Mouse (Mus musculus) megakaryocyte, embryonic 14.5 days (primary cell): Measurements from ENCODE around the gene Rcan2. TPM values are rescaled to one million over a fixed set of nuclear protein-coding genes. Genes with fewer than 3 reads are reported as not detected.

Experiments used
- H3K27me3 ChIP-seq: replicated peaks from 2 replicates; pipeline ENCODE3; 2012; ENCODE audit warnings: inconsistent platforms
- H3K36me3 ChIP-seq: replicated peaks from 2 replicates; pipeline ENCODE3; 2012; ENCODE audit warnings: low read length, inconsistent platforms, mixed read lengths
- H3K4me1 ChIP-seq: 2 replicates; pipeline ENCODE4 v1.6.1; 2012; ENCODE audit warnings: inconsistent platforms
- H3K4me3 ChIP-seq: replicated peaks from 2 replicates; pipeline ENCODE3; 2012; ENCODE audit warnings: moderate library complexity, mild to moderate bottlenecking, inconsistent platforms
- H3K9me3 ChIP-seq: 2 replicates; pipeline ENCODE4 v1.6.1; 2012; ENCODE audit warnings: inconsistent platforms
- FLI1 ChIP-seq: IDR thresholded peaks from 2 replicates; pipeline ENCODE4 v1.6.1; 2012; ENCODE audit warnings: low read length, inconsistent platforms, mixed read lengths
- GATA1 ChIP-seq: IDR thresholded peaks from 3 replicates; pipeline ENCODE4 v1.6.1; 2012; ENCODE audit warnings: mixed read lengths, low read length, inconsistent platforms, borderline replicate concordance
- polyA plus RNA-seq: library from polyadenylated mRNA; stranded (reverse); fragments of >175 nt; gene quantifications from 2 replicates; pipeline ENCODE4 v1.2.3, GENCODE M21; 2012; ENCODE audit warnings: low replicate concordance; ENCODE audit not compliant: insufficient read depth

The Rcan2 gene
- polyA plus RNA-seq, 1 experiment: 0.10 TPM

DNA sequence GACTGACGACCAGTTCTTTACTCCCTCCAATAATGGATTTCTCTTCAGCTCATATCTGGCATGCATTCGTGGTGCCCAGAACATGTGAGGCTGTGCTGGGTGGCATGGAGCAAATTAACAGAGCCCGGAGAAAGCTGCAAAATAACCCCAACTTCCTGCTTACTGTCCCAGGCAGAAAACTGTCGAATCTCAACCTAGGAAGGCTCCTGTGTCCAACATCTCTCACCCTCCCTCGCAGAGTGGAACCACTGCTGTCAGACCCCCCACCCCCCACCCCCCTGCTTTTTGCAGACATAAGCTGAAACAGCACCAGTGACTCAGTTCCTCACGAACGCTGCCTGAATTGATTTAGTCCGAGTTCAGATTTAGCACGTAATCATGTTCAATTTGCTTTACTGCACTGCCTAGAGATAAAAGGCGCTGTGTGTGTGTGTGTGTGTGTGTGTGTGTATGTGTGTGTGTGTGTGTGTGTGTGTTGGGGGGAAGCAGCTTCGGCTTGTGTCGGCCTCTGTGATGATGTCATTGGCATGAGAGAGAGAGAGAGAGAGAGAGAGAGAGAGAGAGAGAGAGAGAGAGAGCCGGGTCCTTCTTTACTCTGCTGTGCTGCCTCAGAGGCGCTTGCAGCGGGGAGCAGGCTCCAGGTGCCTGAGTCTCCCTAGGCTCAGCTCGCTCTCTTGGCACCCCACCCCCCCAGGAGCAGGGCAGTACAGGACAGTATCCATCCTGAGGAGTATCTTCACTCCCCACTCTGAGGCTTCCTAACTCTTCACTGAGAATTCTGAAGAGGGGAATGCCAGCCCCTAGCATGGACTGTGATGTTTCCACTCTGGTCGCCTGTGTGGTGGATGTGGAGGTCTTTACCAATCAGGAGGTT is 151.7 kb downstream of the Rcan2 start:
- TF ChIP-seq FLI1: no peak
- TF ChIP-seq GATA1: no peak
- no peaks in the 10 kb centered on the region for H3K9me3 ChIP-seq

DNA sequence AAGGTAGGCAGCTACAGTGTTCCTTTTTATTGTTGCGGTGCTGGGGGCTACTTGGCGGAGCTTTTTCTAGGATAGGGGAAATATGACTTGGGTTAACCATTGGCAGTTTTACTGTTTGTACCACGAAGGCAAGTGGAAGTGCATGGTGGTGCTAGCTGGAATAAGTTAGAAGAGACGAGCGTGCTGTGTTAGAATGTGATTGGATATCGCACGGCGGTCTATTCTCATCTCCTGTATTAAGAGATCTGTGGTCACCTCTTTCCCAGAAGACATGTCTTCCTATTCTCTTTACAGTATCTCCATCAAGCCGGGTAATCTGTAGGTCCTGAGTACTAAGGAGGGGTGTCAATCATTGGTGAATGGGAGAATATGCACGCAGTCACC is 152.4 kb downstream of the Rcan2 start:
- H3K9me3 ChIP-seq: no peaks in the 10 kb centered on the region

More for the DNA sequence above, 151.7 kb downstream of the Rcan2 start:
- H3K4me1 ChIP-seq: no peaks in the 10 kb centered on the region
- H3K27me3 ChIP-seq: peaks cover 4% of the 10 kb centered on the region
- H3K36me3 ChIP-seq: no peaks in the 10 kb centered on the region
- H3K4me3 ChIP-seq: no peak overlapping the region

DNA sequence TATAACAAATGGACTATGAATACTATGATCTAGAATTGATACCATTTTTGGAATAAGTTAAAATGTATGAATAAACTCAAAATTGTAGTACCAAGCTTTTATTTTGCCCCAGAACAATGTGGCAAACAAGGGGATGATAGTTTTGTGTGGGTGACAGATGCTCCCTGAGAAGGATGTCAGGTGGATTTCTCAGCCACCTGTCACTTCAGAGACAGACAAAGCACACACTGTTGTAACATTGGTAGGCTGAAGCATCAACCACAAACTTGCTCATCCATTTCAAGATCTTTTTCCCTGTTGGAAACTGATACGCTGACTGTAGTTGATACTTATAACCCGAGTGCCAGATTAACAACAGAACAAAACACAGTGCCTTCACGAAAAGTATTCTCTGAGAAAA is 158.6 kb downstream of the Rcan2 start:
- H3K36me3 ChIP-seq: no peaks in the 10 kb centered on the region
- H3K4me1 ChIP-seq: no peaks in the 10 kb centered on the region
- H3K27me3 ChIP-seq: no peaks in the 10 kb centered on the region
- H3K4me3 ChIP-seq: no peak overlapping the region
- TF ChIP-seq GATA1 (no peak), FLI1 (no peak)
- no peaks in the 10 kb centered on the region for H3K9me3 ChIP-seq

More for the DNA sequence above, 152.4 kb downstream of the Rcan2 start:
- Histone ChIP-seq H3K36me3 (no peaks in the 10 kb centered on the region), H3K4me1 (no peaks in the 10 kb centered on the region), H3K27me3 (peaks cover 4% of the 10 kb centered on the region), H3K4me3 (no peak overlapping the region)
- TF ChIP-seq FLI1 (no peak), GATA1 (no peak)

- Histone ChIP-seq H3K4me3 (no peak overlapping the region), H3K9me3 (no peaks in the 10 kb centered on the region), H3K36me3 (no peaks in the 10 kb centered on the region), H3K27me3 (peaks cover 1% of the 10 kb centered on the region), H3K4me1 (no peaks in the 10 kb centered on the region)
- TF ChIP-seq GATA1 (no peak), FLI1 (no peak)
Observed at GRCm38 (mm10) chr17:43969943-43970342, 168.8 kb downstream of the Rcan2 start.

DNA sequence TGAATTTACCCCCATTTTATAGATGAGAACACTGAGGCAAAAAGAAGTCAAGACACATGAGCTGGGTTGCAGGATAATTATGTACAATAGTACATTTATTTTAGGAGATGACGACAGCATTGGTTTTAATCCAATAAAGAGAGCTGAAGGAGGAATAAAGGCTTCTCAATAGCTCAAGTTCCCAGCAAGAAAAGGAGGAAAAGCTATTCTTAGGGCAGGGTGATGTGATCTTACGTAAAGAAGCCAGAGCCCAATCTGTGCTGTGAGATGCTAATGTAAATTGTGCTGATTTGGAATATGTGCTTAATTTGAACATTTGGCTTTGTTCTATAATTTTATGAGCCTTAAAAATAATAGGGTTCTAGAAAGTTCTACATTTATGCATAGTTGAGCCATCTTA is 176.4 kb downstream of the Rcan2 start:
- no peaks in the 10 kb centered on the region for H3K9me3 ChIP-seq
- H3K4me1 ChIP-seq: no peaks in the 10 kb centered on the region
- TF ChIP-seq FLI1 (no peak), GATA1 (no peak)
- no peak overlapping the region for H3K4me3 ChIP-seq
- H3K27me3 ChIP-seq: peaks cover 1% of the 10 kb centered on the region
- H3K36me3 ChIP-seq: no peaks in the 10 kb centered on the region

- TF ChIP-seq FLI1 (no peak), GATA1 (no peak)
- H3K27me3 ChIP-seq: no peaks in the 10 kb centered on the region
- H3K36me3 ChIP-seq: no peaks in the 10 kb centered on the region
- no peaks in the 10 kb centered on the region for H3K9me3 ChIP-seq
- H3K4me3 ChIP-seq: no peak overlapping the region
- no peaks in the 10 kb centered on the region for H3K4me1 ChIP-seq
Observed at GRCm38 (mm10) chr17:43979925-43980324, 178.8 kb downstream of the Rcan2 start.

DNA sequence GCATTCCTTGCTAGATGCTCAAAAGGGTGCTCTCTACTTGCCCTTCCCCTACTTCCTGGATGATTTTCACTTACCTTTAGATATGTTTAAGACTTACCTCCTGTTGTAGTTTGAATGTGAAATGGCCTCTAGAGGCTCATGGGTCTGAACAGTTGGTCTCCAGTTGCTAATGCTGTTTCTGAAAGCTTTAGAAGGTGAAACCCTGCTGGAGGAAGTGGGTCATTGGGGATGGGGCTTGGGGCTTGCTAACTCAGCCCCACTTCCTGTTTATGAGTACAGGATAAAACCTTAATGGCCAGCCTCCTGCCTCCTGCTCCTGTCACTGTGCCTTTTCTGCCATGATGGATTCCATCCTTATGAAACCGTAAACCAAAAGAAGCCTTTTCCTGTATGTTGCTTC is 181.4 kb downstream of the Rcan2 start:
- TF ChIP-seq FLI1 (no peak), GATA1 (no peak)

GRCm38 (mm10) chr17:43989334-43989945 is 188.3 kb downstream of the Rcan2 start:
- TF ChIP-seq FLI1 (no peak), GATA1 (no peak)
- H3K36me3 ChIP-seq: no peaks in the 10 kb centered on the region
- peaks cover 13% of the 10 kb centered on the region for H3K9me3 ChIP-seq

More for the DNA sequence above, 181.4 kb downstream of the Rcan2 start:
- Histone ChIP-seq H3K4me3 (no peak overlapping the region), H3K4me1 (no peaks in the 10 kb centered on the region), H3K27me3 (no peaks in the 10 kb centered on the region), H3K36me3 (no peaks in the 10 kb centered on the region), H3K9me3 (no peaks in the 10 kb centered on the region)

GRCm38 (mm10) chr17:43990957-43991383 is 189.8 kb downstream of the Rcan2 start:
- Histone ChIP-seq H3K4me1 (no peaks in the 10 kb centered on the region), H3K4me3 (no peak overlapping the region)
- TF ChIP-seq GATA1 (no peak), FLI1 (no peak)

More at GRCm38 (mm10) chr17:43989334-43989945, 188.3 kb downstream of the Rcan2 start:
- H3K27me3 ChIP-seq: no peaks in the 10 kb centered on the region
- H3K4me3 ChIP-seq: no peak overlapping the region
- H3K4me1 ChIP-seq: no peaks in the 10 kb centered on the region

DNA sequence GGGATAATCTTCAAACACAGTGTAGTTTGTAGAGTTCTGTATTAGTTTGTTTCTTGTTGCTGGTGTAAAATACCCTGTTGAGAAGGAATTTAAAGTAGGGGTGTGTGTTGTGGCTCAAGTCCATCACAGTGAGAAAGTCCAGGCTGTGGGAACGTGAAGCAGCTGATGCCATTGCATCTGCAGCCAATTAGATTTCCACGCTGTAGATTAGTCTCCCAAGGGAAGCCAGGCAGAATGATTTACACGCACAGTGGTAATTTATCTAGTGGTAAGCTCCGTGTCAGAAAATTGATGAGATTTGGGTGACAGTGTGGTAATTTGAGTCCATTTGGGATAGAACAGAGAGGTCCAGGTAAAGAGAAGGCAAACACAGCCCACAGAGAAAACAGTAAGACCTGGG is 192.9 kb downstream of the Rcan2 start:
- no peak overlapping the region for H3K4me3 ChIP-seq
- peaks cover 12% of the 10 kb centered on the region; the same call in 1 of the 2 replicates for H3K9me3 ChIP-seq
- H3K36me3 ChIP-seq: no peaks in the 10 kb centered on the region
- H3K27me3 ChIP-seq: no peaks in the 10 kb centered on the region
- 0 out of 2 replicates have a peak, but pooled peaks cover 4% of the 10 kb centered on the region for H3K4me1 ChIP-seq
- TF ChIP-seq FLI1 (no peak), GATA1 (no peak)

More at GRCm38 (mm10) chr17:43990957-43991383, 189.8 kb downstream of the Rcan2 start:
- Histone ChIP-seq H3K36me3 (no peaks in the 10 kb centered on the region), H3K9me3 (peaks cover 17% of the 10 kb centered on the region), H3K27me3 (no peaks in the 10 kb centered on the region)

DNA sequence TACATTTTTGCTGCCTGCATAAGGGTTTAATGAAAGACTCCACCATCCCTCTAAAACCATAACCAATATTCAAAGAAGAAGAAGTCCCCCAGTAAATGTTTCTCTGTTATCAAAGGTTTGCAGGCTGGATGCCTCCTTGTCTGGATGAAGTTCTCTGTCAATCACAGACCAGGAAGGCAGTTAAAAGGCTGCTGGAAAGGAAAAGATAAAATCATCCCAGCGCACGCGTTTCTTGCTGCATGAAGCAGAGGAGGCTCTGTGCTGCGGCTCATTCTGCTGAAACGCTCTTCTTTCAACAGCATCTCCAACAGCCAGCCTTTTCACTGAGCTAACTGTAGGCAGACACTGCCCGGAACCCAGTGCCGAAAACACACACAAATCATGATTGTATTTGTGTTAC is 196.4 kb downstream of the Rcan2 start:
- H3K27me3 ChIP-seq: no peaks in the 10 kb centered on the region
- H3K36me3 ChIP-seq: no peaks in the 10 kb centered on the region
- 0 out of 2 replicates have a peak, but pooled peaks cover 4% of the 10 kb centered on the region for H3K4me1 ChIP-seq
- H3K4me3 ChIP-seq: no peak overlapping the region
- peaks cover 14% of the 10 kb centered on the region; the same call in 1 of the 2 replicates for H3K9me3 ChIP-seq
- no peak for TF ChIP-seq GATA1
- no peak for TF ChIP-seq FLI1
